Mouse (Mus musculus) right cerebral cortex, postnatal 36 days (tissue): ENCODE results near the gene Ccdc191.

Experiments used
- DNase-seq, 2 experiments: peaks; one replicate each; pipeline ENCODE4 v3.0.0; 2022; ENCODE audit warnings: low spot score in 2 of 2, mixed read lengths in 1 of 2

Gene Ccdc191

GRCm38 (mm10) chr16:43889208-43890004 lies at the start of gene Ccdc191:
Gene Ccdc191, plus strand, starts transcription at chr16:43889800.
- peak; percentile 100 for DNase-seq

- DNase-seq = no peak
Measured at GRCm38 (mm10) chr16:43841236-43841635, 48.4 kb upstream of the Ccdc191 start.

GRCm38 (mm10) chr16:43849839-43850238 lies 39.8 kb upstream of the Ccdc191 start:
- DNase-seq = no peak

- no peak for DNase-seq
Measured at GRCm38 (mm10) chr16:43858941-43859476, 30.6 kb upstream of the Ccdc191 start.

DNA sequence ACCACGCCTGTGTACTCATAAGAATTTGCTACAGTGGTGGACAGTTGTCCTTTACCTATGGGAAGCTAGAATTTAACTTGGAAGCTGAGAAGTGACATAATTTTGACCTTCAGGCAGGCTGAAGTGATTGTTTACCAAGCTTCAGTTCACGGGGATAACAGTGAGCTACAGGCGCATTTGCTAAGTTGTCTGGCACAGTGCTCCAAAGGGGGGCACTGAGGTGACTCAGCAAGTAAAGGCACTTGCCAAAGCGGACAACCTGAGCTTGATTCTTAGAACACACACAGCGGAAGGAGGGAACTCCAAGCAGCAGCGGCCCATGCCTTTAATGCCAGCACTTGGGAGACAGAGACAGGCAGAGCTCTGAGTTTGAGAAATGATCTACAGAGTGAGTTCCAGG lies 29.0 kb upstream of the Ccdc191 start:
- DNase-seq = no peak

- no peak for DNase-seq
Measured at GRCm38 (mm10) chr16:43869805-43870204, 19.8 kb upstream of the Ccdc191 start.

DNA sequence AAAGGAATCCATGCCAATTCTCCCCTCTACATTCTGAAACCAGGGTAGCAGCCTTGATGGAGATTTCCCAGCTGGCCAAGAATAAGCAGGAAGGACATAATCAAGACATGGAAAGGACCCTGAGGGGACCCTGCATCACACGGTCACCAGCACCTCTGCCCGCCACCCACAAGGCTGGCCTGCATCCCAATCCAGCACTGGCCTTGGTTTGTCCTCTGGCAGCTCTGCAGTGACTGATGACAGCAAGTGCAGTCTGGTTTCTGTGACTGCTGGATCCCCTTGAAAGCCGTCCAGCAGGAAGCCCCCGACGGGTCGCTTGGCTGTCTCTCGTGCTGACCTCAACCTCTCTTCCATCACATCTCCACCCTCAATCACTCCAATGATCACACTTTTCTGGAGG lies 18.2 kb upstream of the Ccdc191 start:
- DNase-seq = no peak

DNA sequence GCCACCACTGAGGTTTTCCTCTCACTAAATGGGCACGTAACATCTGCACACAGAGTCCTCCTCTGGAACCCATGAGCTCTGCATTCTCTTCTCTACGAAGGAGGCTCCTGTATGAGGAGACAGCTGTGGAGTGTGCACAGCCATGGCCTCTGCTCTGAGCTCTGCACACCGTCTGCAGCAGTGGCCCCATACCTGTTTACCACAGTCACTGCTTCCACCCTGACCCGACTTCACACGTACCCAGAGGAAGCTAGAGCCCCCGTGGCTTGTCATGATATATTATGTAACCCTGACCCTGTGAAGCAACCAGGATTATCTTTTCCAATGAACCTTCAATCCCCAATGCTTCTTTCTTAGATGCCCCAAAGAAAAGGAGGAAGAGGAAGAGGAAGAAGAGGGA lies 9.8 kb upstream of the Ccdc191 start:
- no peak for DNase-seq

GRCm38 (mm10) chr16:43881636-43882035 lies 8.0 kb upstream of the Ccdc191 start:
- no peak for DNase-seq

- no peak for DNase-seq
Measured at GRCm38 (mm10) chr16:43882329-43882728, 7.3 kb upstream of the Ccdc191 start.

GRCm38 (mm10) chr16:43890005-43890336 lies 371 bp downstream of the Ccdc191 start:
- DNase-seq = no peak

GRCm38 (mm10) chr16:43890747-43891336 lies 1.2 kb downstream of the Ccdc191 start:
- no peak for DNase-seq

DNA sequence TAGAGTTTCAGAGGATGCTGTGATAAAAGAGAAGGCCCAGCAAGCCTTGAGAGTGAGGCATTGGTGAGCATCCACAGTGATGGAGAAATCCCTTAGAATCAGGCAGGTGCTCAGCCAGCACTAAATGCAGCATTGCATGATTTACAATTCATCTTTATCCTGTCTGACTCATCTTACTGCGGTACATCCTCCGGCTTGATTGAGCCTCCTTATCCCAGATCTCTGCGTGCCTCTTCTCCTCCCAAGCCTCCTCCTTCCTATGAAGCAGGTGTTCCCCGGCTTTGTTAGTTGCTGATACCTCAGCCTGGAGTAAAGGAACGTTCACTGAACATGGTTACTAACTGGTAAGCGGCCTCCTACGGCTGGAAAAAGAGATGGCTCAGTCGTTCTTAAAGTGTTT lies 4.9 kb downstream of the Ccdc191 start:
- no peak for DNase-seq

DNA sequence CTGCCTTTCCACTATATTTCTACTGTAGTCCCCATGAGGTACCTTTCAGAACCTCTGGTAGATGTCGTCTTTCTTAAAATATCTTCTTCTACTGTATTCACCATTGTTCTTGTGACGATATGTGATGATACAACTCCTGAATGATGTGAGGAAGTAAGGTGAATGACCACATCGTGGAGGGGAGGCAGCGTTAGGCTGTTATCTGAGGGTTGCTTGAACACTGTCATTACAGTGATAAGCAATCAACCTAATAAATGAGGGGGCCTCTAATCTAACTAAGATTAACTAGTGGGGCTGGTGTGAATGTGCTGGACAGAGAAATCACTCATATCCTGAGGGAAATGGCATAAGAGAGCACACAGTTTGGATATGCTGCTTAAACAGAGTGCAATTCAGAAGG lies 10.5 kb downstream of the Ccdc191 start:
- no peak for DNase-seq

DNA sequence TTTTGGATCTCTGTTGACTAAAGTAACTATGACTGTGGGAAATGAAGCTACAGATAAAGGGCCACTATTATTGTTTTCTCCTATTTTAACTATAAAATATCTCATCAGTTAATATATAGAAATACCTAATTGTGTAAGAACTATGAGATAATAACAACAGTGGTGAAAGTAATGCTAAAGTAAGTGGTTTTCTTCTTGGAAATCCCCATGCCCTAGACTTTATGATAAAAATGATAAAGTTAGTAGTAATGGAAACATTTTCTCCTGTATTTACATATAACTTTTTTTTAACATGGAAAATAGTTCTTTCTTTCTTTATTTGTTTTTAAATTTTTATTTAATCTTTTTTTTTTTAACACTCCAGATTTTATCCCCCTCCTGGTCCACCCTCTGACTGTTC lies 11.0 kb downstream of the Ccdc191 start:
- DNase-seq = no peak

- no peak for DNase-seq
Measured at GRCm38 (mm10) chr16:43908881-43909280, 19.3 kb downstream of the Ccdc191 start.

DNA sequence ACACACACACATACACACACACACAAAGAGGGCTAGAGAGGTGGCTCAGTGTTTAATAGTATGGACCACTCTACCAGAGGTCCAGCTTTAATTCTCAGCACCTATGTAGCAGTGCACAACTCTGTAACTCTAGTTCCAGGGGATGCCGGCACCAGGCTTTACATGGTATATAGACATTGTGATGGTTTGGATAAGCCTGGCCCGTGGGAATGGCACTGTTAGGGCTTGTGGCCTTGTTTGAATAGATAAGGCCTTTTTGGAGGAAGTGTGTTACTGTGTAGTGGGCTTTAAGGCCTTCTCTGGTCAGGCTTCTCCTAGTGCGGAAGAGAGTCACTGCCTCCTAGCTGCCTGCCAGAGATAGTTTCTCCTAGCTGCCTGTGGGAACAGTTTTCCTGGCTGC lies 29.3 kb downstream of the Ccdc191 start:
- DNase-seq = no peak

DNA sequence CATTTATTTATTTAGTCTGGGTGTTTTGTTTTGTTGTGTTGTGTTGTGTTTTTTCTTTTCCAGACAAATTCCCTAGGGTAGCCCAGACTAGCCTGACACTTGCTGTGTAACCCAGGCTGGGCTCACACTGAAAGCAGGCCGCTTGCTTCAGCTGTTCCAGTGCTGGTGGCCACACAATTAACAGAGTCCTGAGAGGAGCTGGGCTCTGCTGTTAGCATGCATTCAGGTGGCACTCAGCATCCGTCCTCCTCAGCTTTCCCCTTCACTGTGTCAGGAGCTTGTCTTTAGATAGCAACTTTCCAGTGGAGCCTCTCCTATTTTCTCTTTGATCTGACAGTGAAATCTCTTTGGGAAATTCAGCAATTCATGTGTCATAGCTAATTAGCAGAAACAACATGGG lies 32.4 kb downstream of the Ccdc191 start:
- no peak for DNase-seq

GRCm38 (mm10) chr16:43922630-43923029 lies 33.0 kb downstream of the Ccdc191 start:
- no peak for DNase-seq

DNA sequence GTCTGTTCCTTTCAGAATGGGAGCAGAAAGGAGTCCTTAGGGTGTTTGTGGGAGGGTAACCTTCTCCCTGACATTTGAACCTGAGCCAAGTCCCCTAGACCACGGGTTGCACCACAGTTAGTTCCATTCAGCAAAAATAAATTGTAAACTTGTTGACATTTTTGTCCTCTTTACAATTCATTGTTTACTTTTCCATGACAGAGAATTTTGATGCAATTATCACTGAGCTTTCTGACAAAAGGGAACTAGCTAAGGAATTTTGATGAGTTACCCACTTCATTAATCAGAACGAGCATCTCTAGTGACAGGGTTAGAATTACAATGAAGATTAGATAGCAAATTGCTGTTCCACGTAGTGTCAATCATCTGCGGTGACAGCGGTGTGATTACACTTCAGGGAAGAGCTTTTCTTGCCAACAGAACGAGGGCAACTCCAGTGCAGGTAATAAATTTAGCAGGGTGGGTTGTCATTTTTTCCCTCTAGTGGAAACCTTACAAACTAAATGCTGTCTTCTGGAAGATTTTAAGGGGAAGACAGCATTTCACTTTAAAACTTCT lies 35.5 kb downstream of the Ccdc191 start:
- DNase-seq = no peak

DNA sequence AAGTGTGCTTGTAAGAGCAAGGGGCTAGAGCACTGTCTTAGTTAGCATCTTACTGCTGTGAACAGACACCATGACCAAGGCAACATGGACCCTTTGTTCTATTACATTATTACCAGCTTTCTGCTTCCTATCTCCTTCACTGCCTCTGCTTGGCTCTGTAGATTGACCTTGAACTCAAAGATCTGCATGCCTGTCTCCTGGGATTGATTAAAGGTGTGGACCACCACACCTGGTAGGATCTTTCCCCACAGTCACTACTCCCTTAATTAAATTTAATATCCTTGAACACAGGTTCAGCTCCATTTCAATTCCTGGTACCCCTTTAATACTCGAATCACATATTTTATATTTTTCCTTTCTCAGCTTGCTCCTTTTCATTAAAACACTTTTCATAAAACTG lies 36.2 kb downstream of the Ccdc191 start:
- DNase-seq = no peak

- DNase-seq = no peak
Measured at GRCm38 (mm10) chr16:43926341-43926859, 36.8 kb downstream of the Ccdc191 start, which contains the start of gene Qtrt2. Gene Qtrt2, minus strand, starts transcription at chr16:43926809.

GRCm38 (mm10) chr16:43930577-43930976 lies 41.0 kb downstream of the Ccdc191 start:
- DNase-seq = no peak
